Mouse (Mus musculus) liver, embryonic 16.5 days (tissue): ENCODE data around the gene Dmrta2. TPM values are rescaled to one million over a fixed set of nuclear protein-coding genes. Genes with fewer than 3 reads are reported as not detected.

Source experiments
- ATAC-seq: fragments of 200-750 bp; cut with Nextera tagmentation; 2 replicates; pipeline ENCODE4 v1.8.0; 2017; ENCODE audit warnings: low read depth, mild to moderate bottlenecking, moderate number of reproducible peaks, moderate library complexity
- H3K27ac ChIP-seq: fragments of 300-500 bp; sonication (generic); 2 replicates; pipeline ENCODE4 v1.5.1; 2014; ENCODE audit warnings: mild to moderate bottlenecking, low read length
- H3K27me3 ChIP-seq: fragments of 300-500 bp; sonication (generic); 2 replicates; pipeline ENCODE4 v1.6.1; 2014; ENCODE audit warnings: low read depth, low read length, mixed read lengths; ENCODE audit not compliant: control insufficient read depth, insufficient read depth
- H3K36me3 ChIP-seq: fragments of 300-500 bp; sonication (generic); 2 replicates; pipeline ENCODE4 v1.6.1; 2014; ENCODE audit warnings: mild to moderate bottlenecking; ENCODE audit not compliant: control insufficient read depth, insufficient read depth
- H3K4me1 ChIP-seq: fragments of 300-500 bp; sonication (generic); 2 replicates; pipeline ENCODE4 v1.6.1; 2014; ENCODE audit warnings: low read depth, low read length, mixed read lengths; ENCODE audit not compliant: control insufficient read depth
- H3K4me2 ChIP-seq: fragments of 300-500 bp; sonication (generic); 2 replicates; pipeline ENCODE4 v1.6.1; 2014; ENCODE audit warnings: low read depth, low read length, mixed read lengths
- H3K4me3 ChIP-seq: fragments of 300-500 bp; sonication (generic); 2 replicates; pipeline ENCODE4 v1.5.1; 2014; ENCODE audit warnings: low read depth, mild to moderate bottlenecking, low read length
- H3K9ac ChIP-seq: fragments of 300-500 bp; sonication (generic); 2 replicates; pipeline ENCODE4 v1.6.1; 2014; ENCODE audit warnings: low read depth, low read length
- H3K9me3 ChIP-seq: fragments of 300-500 bp; sonication (generic); replicated peaks from 2 replicates; pipeline ENCODE4 v1.6.1; 2016; ENCODE audit warnings: low read length; ENCODE audit not compliant: control insufficient read depth
- WGBS: fragments of 180-500 bp; shearing (Covaris S2); extraction: QIAGEN DNeasy Blood & Tissue Kit; methylation state at CpG from one replicate; pipeline ENCODE4 v1.1.7; 2014; ENCODE audit not compliant: insufficient replicate concordance; 5-methylcytosine and 5-hydroxymethylcytosine counted together
- polyA plus RNA-seq: library from polyadenylated mRNA; unstranded; fragments of >200 nt; fragmentation: Nextera tagmentation; extraction: Ambion mirVana; gene quantifications from 2 replicates; pipeline ENCODE4 v1.2.1, GENCODE M21; 2015

The Dmrta2 gene
- polyA plus RNA-seq, 1 experiment from 2014 or later: 0.04 TPM

DNA sequence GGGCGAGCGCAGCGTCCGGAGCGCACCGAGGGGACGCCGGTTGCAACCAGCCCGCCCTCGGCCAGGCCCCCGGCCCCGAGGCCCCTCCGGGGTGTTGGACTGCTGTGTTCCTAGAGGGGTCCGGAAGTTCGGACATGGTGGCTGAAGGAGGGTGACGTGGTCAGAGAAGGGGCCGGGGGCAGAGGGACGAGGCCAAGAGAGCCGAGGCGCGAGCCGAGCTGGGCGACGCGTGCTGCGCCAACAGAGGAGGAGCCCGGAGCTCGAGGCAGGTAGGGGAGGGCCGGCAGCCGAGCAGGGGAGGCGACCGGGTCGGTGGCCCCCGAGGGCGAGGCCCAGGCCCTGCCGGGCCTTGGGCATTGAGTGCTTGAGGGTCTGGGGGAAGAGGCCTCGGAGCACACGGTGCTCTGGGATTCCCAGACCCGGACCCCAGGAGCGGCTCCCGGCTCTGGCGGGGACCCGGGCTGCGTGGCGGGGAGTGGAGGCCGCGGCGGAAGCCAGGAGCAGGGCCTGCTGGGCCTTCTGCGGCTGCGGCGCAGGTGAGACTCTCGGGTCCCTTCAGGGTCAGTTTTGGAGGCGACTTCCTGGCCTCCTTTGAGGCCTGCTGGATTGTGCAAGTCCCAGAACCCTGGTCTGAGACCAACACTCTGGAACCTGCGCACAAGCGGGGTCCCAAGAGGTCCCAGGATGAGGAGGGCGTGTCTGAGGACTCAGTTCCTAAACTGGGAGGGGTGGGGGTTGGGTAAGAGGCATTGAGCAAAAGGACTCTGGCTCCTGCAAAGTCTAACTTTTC, 410 bp downstream of the Dmrta2 start:
- H3K9ac ChIP-seq: no peak overlapping the region
- peaks cover 2% of the 10 kb centered on the region for H3K4me1 ChIP-seq
- H3K4me3 ChIP-seq: peak overlapping the region; percentile 31
- no peaks in the 10 kb centered on the region for H3K36me3 ChIP-seq
- H3K9me3 ChIP-seq: no peaks in the 10 kb centered on the region
- 2% methylated on average over 54 of the region's 56 CpGs for WGBS
- no peak overlapping the region for H3K27ac ChIP-seq
- peak overlapping the region; percentile 39 for H3K4me2 ChIP-seq
- ATAC-seq: 0 out of 2 replicates have a peak, but pooled peaks have one; percentile 16
- peaks cover 100% of the 10 kb centered on the region for H3K27me3 ChIP-seq

DNA sequence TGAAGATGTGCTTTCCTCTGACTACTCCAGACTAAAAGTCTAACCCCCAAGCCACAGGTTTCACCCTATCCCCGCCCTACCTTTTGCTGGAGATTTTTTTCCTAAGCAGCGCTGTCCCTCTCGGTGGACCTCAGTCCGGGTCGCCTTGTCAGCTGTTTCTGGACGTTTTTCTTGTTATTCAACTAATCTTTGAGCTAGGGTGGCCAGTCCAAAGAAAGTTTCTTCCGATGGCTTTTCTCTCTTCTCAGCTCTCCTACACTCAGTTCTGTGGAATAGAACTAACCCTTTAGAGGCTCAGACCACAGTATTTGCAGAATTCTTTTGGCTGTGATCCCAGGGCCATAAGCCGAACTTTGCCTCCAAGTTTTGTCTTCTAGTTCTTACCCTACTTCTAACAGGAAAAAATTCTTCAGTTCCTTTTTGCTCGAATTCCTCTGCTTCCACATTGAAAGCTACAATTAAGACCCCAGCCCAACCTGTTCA, 1.0 kb downstream of the Dmrta2 start:
- Histone ChIP-seq H3K4me1 (peaks cover 2% of the 10 kb centered on the region), H3K4me3 (no peak overlapping the region), H3K27ac (no peak overlapping the region), H3K9me3 (no peaks in the 10 kb centered on the region), H3K4me2 (no peak overlapping the region), H3K27me3 (peaks cover 100% of the 10 kb centered on the region), H3K9ac (no peak overlapping the region), H3K36me3 (no peaks in the 10 kb centered on the region)
- WGBS: 1% methylated on average over 9 of the region's 9 CpGs
- ATAC-seq: no peak

GRCm38 (mm10) chr4:109979461-109980320, 1.8 kb downstream of the Dmrta2 start:
- no peak overlapping the region for H3K4me2 ChIP-seq
- H3K27ac ChIP-seq: no peak overlapping the region
- no peak for ATAC-seq
- 0 out of 2 replicates have a peak overlapping the region, but pooled peaks have one; percentile 3 for H3K4me3 ChIP-seq
- 2% methylated on average over 65 of the region's 66 CpGs for WGBS
- no peaks in the 10 kb centered on the region for H3K9me3 ChIP-seq
- H3K4me1 ChIP-seq: peaks cover 2% of the 10 kb centered on the region
- no peaks in the 10 kb centered on the region for H3K36me3 ChIP-seq
- H3K27me3 ChIP-seq: peaks cover 100% of the 10 kb centered on the region
- no peak overlapping the region for H3K9ac ChIP-seq

DNA sequence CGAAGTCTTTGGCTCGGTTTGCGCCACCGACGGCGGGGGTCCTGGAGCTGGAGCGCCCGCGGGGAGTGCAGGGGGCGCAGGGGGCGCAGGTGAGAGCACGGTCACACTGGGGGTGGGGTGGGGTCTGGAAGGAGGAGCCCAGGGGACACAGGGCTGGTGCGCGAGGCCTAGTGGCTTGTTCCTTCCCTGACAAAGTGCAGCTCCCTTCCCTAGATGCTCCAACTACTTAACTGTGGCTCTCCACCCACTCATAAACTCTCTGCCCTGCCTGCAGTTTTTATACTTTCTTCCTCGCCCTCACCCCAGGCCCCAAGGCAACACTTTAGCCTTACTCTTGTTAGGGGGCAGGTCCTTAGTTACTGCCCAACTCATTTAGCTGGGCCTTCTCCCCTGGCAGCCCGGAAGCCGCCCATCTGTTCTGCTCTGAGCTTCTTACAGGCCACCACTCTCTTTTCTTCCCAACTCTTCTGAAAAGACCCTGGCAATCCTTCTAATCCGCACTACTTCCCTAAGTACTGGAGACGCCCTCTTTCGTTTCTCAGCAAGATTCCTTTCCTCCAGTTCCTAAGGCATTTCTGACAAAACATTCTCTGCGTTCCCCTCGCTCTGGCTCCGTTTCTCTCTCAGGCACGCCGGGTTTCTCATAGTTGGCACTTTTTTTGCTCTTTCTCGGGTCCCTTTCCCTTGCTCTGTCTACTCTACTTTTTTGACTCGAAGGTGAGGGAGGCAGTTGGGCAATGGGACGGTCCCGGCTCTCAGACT, 2.6 kb downstream of the Dmrta2 start:
- WGBS: 4% methylated on average over 28 of the region's 29 CpGs
- no peak overlapping the region for H3K27ac ChIP-seq
- peaks cover 2% of the 10 kb centered on the region for H3K4me1 ChIP-seq
- no peak for ATAC-seq
- H3K4me2 ChIP-seq: no peak overlapping the region
- no peak overlapping the region for H3K4me3 ChIP-seq
- peaks cover 100% of the 10 kb centered on the region for H3K27me3 ChIP-seq
- no peaks in the 10 kb centered on the region for H3K9me3 ChIP-seq
- no peak overlapping the region for H3K9ac ChIP-seq
- no peaks in the 10 kb centered on the region for H3K36me3 ChIP-seq

DNA sequence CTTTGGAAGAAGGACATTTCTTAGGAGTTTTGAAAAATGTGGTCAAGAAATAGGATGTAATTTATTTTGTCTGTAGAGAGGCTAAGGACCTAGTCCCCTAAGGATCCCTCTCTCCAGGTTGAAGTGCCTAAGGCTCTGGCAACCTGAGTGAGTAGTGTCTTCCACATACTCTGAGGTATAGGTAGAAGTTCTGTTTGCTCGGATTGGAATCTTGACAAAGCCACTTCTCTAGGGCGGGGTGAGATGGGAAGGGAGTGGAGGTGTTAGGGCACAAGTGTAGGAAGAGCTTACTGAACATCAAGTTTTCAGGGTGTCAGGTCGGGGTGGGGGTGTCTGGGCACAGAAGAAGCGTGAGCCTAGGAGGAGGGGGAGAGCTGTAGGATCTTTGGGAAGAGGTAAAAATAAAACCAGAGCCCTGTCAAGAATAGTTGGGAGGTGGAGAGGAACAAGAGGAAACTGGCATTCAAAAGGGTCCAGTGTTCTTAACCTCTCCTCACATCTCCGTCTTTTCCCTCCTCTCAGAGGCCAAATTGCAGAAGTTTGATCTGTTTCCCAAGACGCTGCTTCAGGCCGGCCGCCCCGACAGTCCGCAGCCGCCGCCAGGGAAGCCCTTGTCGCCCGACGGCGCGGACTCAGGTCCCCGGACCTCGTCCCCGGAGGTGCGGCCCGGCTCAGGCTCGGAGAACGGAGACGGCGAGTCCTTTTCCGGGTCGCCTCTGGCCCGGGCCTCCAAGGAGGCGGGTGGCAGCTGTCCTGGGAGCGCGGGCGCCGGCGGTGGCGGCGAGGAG, 3.4 kb downstream of the Dmrta2 start:
- under 1% methylated on average over 37 of the region's 37 CpGs for WGBS
- peak overlapping the region; percentile 41 for H3K4me3 ChIP-seq

DNA sequence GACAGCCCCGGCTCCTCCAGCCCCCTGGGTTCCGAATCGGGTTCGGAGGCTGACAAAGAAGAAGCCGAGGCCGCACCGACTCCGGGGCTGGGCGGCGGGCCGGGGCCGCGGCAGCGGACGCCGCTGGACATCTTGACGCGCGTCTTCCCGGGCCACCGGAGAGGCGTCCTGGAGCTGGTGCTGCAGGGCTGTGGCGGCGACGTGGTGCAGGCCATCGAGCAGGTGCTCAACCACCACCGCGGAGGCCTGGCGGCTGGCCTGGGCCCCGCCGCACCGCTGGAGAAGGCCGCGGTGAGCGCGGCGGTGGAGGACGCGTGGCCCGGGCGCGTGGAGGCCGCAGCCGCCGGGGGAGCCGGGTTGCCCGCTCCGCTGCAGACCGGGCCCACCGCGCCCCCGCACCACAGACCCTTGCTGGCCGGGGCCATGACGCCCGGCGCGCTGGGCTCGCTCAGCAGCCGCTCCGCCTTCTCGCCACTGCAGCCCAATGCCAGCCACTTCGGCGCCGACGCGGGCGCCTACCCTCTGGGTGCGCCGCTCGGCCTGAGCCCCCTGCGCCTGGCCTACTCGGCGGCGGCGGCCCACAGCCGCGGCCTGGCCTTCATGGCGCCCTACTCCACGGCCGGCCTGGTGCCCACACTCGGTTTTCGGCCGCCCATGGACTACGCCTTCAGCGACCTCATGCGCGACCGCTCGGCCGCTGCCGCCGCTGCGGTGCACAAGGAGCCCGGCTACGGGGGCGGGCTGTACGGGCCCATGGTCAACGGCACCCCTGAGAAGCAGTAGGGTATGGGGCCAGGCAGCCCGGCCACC, 4.2 kb downstream of the Dmrta2 start:
- WGBS: 1% methylated on average over 92 of the region's 99 CpGs
- no peak for ATAC-seq

More for the DNA sequence above, 3.4 kb downstream of the Dmrta2 start:
- ATAC-seq: no peak
- peak overlapping the region; percentile 36; the same call in 1 of the 2 replicates for H3K4me2 ChIP-seq
- no peak overlapping the region for H3K27ac ChIP-seq
- no peaks in the 10 kb centered on the region for H3K36me3 ChIP-seq
- H3K9ac ChIP-seq: no peak overlapping the region
- H3K27me3 ChIP-seq: peaks cover 100% of the 10 kb centered on the region
- peaks cover 2% of the 10 kb centered on the region for H3K4me1 ChIP-seq
- H3K9me3 ChIP-seq: no peaks in the 10 kb centered on the region

GRCm38 (mm10) chr4:109982681-109983265, 4.9 kb downstream of the Dmrta2 start:
- Histone ChIP-seq H3K27ac (no peak overlapping the region), H3K4me2 (peak overlapping the region; percentile 36), H3K27me3 (peaks cover 100% of the 10 kb centered on the region), H3K9me3 (no peaks in the 10 kb centered on the region), H3K36me3 (no peaks in the 10 kb centered on the region), H3K4me3 (peak overlapping the region; percentile 41), H3K9ac (no peak overlapping the region), H3K4me1 (peaks cover 2% of the 10 kb centered on the region)
- 5% methylated on average over 28 of the region's 30 CpGs for WGBS
- no peak for ATAC-seq

More for the DNA sequence above, 4.2 kb downstream of the Dmrta2 start:
- Histone ChIP-seq H3K4me3 (peak overlapping the region; percentile 41), H3K27me3 (peaks cover 100% of the 10 kb centered on the region), H3K4me2 (peak overlapping the region; percentile 36), H3K9me3 (no peaks in the 10 kb centered on the region), H3K36me3 (no peaks in the 10 kb centered on the region), H3K9ac (no peak overlapping the region), H3K27ac (no peak overlapping the region), H3K4me1 (peaks cover 2% of the 10 kb centered on the region)
